Mouse (Mus musculus): ENCODE results near the gene Itch. TPM values are rescaled to one million over a fixed set of nuclear protein-coding genes. Genes with fewer than 3 reads are reported as not detected.
"Not testable (repeated sequence)": the region's sequence is repeated elsewhere in the genome, so short reads cannot be mapped to it uniquely, and the experiment has no call there.

The Itch gene
- total RNA-seq, 2 experiments from 2014 or later: 31.9 to 45.3 TPM

- no peak for ATAC-seq (replicated peaks; ENCODE audit: low FRiP score, poor library complexity, severe bottlenecking)
These were observed 7.7 kb downstream of the Itch start for GRCm38 (mm10) chr2:155140986-155141385.

GRCm38 (mm10) chr2:155142025-155142555, 8.8 kb downstream of the Itch start:
- no peak for ATAC-seq (replicated peaks; ENCODE audit: low FRiP score, poor library complexity, severe bottlenecking)

GRCm38 (mm10) chr2:155149296-155149695, 16.0 kb downstream of the Itch start:
- ATAC-seq (replicated peaks; ENCODE audit: low FRiP score, poor library complexity, severe bottlenecking): not testable (repeated sequence)

GRCm38 (mm10) chr2:155207419-155207818, 74.1 kb downstream of the Itch start:
- ATAC-seq (replicated peaks; ENCODE audit: low FRiP score, poor library complexity, severe bottlenecking): peak; percentile 65; the same call in 1 of the 2 replicates

- no peak for ATAC-seq (replicated peaks; ENCODE audit: low FRiP score, poor library complexity, severe bottlenecking)
These were observed 89.8 kb downstream of the Itch start for GRCm38 (mm10) chr2:155223145-155223544.

- ATAC-seq (replicated peaks; ENCODE audit: low FRiP score, poor library complexity, severe bottlenecking): no peak
These were observed 91.4 kb downstream of the Itch start for GRCm38 (mm10) chr2:155224721-155225120.

GRCm38 (mm10) chr2:155235746-155236361, 102.5 kb downstream of the Itch start:
- peak; percentile 72 for ATAC-seq (replicated peaks; ENCODE audit: low FRiP score, poor library complexity, severe bottlenecking)

- peak; percentile 98 for ATAC-seq (replicated peaks; ENCODE audit: low FRiP score, poor library complexity, severe bottlenecking)
These were observed 103.2 kb downstream of the Itch start, which contains the start of gene Dynlrb1 for GRCm38 (mm10) chr2:155236362-155236992. TSS of gene Dynlrb1 (plus strand) at chr2:155236533.

- ATAC-seq (replicated peaks; ENCODE audit: low FRiP score, poor library complexity, severe bottlenecking): no peak
These were observed 104.0 kb downstream of the Itch start for GRCm38 (mm10) chr2:155237276-155237675.

- no peak for ATAC-seq (replicated peaks; ENCODE audit: low FRiP score, poor library complexity, severe bottlenecking)
These were observed 107.6 kb downstream of the Itch start for GRCm38 (mm10) chr2:155240915-155241314.

GRCm38 (mm10) chr2:155242296-155242855, 109.1 kb downstream of the Itch start:
- no peak for ATAC-seq (replicated peaks; ENCODE audit: low FRiP score, poor library complexity, severe bottlenecking)

- no peak for ATAC-seq (replicated peaks; ENCODE audit: low FRiP score, poor library complexity, severe bottlenecking)
These were observed 112.9 kb downstream of the Itch start for GRCm38 (mm10) chr2:155246231-155246630.

- no peak for ATAC-seq (replicated peaks; ENCODE audit: low FRiP score, poor library complexity, severe bottlenecking)
These were observed 114.9 kb downstream of the Itch start for GRCm38 (mm10) chr2:155248206-155248605.

GRCm38 (mm10) chr2:155248718-155249117, 115.4 kb downstream of the Itch start:
- peak; percentile 46; the same call in 1 of the 2 replicates for ATAC-seq (replicated peaks; ENCODE audit: low FRiP score, poor library complexity, severe bottlenecking)

GRCm38 (mm10) chr2:155249588-155249987, 116.3 kb downstream of the Itch start:
- ATAC-seq (replicated peaks; ENCODE audit: low FRiP score, poor library complexity, severe bottlenecking): no peak

- no peak for ATAC-seq (replicated peaks; ENCODE audit: low FRiP score, poor library complexity, severe bottlenecking)
These were observed 132.2 kb downstream of the Itch start for GRCm38 (mm10) chr2:155265526-155265925.

GRCm38 (mm10) chr2:155266896-155267295, 133.6 kb downstream of the Itch start:
- ATAC-seq (replicated peaks; ENCODE audit: low FRiP score, poor library complexity, severe bottlenecking): no peak

GRCm38 (mm10) chr2:155271957-155272356, 138.6 kb downstream of the Itch start:
- no peak for ATAC-seq (replicated peaks; ENCODE audit: low FRiP score, poor library complexity, severe bottlenecking)

- no peak for ATAC-seq (replicated peaks; ENCODE audit: low FRiP score, poor library complexity, severe bottlenecking)
These were observed 139.3 kb downstream of the Itch start for GRCm38 (mm10) chr2:155272396-155273170.

GRCm38 (mm10) chr2:155273603-155274002, 140.3 kb downstream of the Itch start:
- no peak for ATAC-seq (replicated peaks; ENCODE audit: low FRiP score, poor library complexity, severe bottlenecking)
